Mouse (Mus musculus) thymus, postnatal 10 days (tissue): ENCODE data around the gene Birc3.

ENCODE experiments used
- DNase-seq, 2 experiments: peaks; one replicate each; pipeline ENCODE4 v3.0.0; 2021; ENCODE audit warnings: low spot score in 2 of 2

Birc3 gene

DNA sequence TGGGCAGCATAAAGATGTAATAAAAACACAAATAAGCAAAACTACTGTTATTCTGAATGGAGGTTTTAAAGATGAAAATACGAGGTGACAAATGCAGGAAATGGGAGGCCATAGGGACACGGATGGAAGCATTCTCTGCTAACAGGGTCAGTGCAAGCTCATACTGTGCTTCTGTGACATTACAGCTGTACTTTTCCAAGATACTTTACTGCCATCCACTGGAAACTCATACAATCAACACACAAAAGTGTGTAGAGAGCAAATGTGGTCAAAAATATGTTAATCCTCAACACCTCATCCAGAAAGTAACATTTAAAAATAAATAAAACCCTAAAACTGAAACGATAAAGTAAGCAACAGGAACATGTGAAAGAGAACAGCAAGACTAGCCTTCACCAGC is 50.2 kb downstream of the Birc3 start:
- DNase-seq: no peak

DNA sequence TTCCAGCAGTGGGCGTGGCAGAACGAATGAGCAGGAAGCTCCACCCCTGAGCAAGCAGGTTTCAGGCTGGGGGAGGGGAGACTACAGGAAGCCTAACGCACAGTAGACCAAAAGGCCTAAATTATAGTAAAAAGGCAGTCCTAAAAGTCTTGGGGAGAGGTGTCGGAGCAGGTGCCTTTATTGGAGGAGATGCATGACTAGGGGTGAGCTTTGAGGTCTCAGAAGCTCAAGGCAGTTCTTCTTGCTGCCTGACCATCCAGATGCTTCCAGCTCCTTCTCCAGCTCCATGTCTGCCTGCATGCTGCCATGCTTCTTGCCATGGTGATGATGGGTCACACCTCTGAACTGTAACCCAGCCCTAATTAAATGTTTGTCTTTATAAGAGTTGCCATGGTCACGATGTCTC is 67.9 kb downstream of the Birc3 start:
- no peak for DNase-seq
